Mouse (Mus musculus): ENCODE measurements around the gene Poln.

Gene Poln

DNA sequence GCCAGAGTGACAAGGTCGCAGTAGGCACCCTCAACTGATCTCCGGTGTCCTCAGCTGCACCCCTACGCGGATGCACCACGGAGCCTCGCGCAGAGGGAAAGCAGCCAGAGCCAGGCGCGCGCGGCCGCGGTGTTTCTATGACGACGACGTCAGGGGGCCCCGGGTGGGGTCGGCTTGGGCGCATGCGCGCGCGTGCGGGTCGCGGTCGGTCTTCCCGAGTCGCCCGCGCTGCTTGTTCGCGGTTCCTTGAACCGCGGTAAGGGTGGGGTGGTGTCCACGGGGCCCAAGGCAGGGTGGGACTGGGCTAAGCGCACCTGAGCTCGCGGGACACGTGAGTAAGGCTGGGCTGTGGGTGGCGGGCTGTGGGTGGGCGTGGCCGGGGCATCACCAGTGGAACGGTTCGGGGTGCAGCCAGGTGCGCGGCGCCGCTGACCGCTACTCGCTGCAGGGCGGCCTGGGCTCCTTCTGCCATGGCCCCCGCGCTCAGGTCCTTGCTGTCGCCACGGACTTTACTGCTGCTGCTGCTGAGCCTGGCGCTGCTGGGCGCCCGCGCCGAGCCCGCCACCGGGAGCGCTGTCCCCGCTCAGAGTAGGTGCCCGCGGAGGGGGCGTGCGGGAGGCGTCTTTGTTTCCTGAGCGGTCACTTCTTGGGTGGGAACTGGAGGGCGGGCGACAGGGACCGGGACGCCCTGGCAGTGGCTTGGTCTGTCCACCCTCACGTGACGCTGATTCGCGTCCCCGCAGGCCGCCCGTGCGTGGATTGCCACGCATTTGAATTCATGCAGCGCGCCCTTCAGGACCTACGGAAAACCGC lies 185.7 kb downstream of the Poln start, which contains the start of gene Gm1673:
TSS of gene Gm1673 (plus strand) at position 125 of the 813 bp plus-strand sequence.
- peak; percentile 88 for DNase-seq (ENCODE audit: low spot score)

DNA sequence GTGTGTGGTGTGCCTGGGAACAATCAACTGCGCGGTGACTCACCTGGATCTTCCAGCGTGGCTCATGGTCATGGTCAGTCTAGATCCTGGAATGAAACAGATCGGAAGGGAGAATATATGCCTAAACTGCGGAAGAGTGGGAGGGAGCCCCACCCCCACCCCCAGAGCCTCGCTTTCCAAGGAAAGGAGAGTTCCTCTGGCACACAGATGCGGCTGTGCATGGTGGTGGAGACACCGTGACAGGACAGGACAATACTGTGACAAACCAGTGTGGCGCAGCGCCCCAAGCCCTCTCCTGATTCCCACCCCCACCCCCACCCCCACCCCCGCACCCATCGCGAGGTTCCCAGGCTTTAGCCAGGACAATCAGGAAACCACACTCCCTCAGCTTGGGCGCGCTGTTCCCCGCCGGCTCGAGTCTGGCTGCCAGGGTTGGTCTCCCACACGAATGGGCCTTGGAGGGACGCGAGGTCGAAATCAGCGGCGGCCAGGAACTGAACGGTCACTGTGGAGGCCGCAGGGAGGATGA lies 186.5 kb downstream of the Poln start:
- DNase-seq (ENCODE audit: low spot score), result no peak

DNA sequence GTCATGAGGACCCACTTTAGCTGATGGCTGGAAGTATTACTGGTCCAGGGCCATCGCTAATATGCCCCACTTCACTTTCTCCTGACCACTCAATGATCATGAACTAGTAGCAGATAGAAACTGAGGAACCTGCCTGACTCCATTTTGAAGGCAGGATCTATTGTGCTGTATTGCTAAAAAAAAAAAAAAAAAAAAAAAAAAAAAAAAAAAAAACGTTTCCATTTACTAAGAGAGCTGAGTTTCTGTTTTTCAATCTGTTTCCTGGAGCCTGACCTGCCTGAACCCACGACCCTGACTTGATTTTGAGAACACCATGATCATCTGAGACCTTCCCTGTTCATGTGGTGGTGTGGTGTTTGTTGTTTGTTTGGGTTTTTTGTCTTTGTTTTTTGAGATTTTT lies 193.0 kb downstream of the Poln start:
- no peak for DNase-seq (ENCODE audit: low spot score)

DNA sequence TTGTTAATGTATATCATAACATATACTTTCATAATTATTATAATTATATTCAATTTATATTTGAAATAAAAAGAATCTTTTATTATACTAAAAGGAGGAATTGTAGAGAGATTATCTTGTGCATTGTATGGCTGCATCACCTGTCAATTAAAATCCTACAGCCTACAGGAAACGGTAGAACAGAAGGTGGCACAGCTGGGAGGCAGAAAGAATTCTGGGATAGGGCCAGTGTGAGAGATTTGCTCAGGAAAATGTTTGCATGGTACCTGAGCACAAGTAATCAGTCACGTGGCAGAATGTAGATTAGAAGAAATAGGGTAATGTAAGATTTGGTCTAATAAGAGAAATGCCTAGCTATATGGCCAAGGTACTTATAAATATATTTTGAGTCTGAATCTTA lies 194.5 kb downstream of the Poln start:
- no peak for DNase-seq (ENCODE audit: low spot score)

DNA sequence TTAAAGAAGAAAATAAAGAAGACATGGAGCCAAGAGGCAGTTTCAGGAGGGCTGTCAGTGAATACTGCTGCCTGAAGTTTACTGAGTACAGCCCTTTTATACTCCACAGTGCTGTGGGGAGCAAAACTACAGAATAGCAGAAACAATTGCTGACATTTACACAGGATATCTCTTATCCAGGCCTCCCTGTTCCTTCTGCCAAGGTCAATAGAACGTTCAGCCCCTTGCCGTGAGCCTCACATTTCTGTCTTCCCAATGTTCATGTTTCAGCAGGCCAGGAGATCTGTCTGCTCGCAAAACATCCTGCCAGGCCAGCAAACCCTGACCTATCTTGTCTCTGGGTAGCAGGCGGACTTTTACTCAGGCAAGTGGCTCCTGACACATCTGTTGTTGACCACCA lies 209.9 kb downstream of the Poln start:
- DNase-seq (ENCODE audit: low spot score), result no peak

Data from ovary, postnatal 36 days (tissue).